Mouse (Mus musculus) layer of hippocampus, adult 9-10 months (tissue): Measurements from ENCODE around the gene Pcsk5.

Experiments
- DNase-seq: peaks from one replicate; pipeline ENCODE4 v3.0.0; 2022; ENCODE audit warnings: low spot score

Gene Pcsk5

GRCm38 (mm10) chr19:17806626-17807025 lies 30.8 kb downstream of the Pcsk5 start:
- no peak for DNase-seq

- DNase-seq: no peak
Measured at GRCm38 (mm10) chr19:17800798-17801197, 36.6 kb downstream of the Pcsk5 start.

GRCm38 (mm10) chr19:17799419-17800185 lies 37.8 kb downstream of the Pcsk5 start:
- no peak for DNase-seq

- no peak for DNase-seq
Measured at GRCm38 (mm10) chr19:17793457-17793856, 44.0 kb downstream of the Pcsk5 start.

GRCm38 (mm10) chr19:17791485-17792052 lies 45.9 kb downstream of the Pcsk5 start:
- no peak for DNase-seq

GRCm38 (mm10) chr19:17788617-17789317 lies 48.7 kb downstream of the Pcsk5 start:
- no peak for DNase-seq

GRCm38 (mm10) chr19:17786744-17787143 lies 50.7 kb downstream of the Pcsk5 start:
- no peak for DNase-seq

- no peak for DNase-seq
Measured at GRCm38 (mm10) chr19:17784401-17785192, 52.8 kb downstream of the Pcsk5 start.

GRCm38 (mm10) chr19:17783231-17783630 lies 54.2 kb downstream of the Pcsk5 start:
- DNase-seq: no peak

- no peak for DNase-seq
Measured at GRCm38 (mm10) chr19:17781323-17781722, 56.1 kb downstream of the Pcsk5 start.

- DNase-seq: no peak
Measured at GRCm38 (mm10) chr19:17775943-17776342, 61.5 kb downstream of the Pcsk5 start.

- no peak for DNase-seq
Measured at GRCm38 (mm10) chr19:17775097-17775496, 62.3 kb downstream of the Pcsk5 start.

GRCm38 (mm10) chr19:17774061-17774460 lies 63.4 kb downstream of the Pcsk5 start:
- DNase-seq: no peak

- DNase-seq: no peak
Measured at GRCm38 (mm10) chr19:17769610-17770399, 67.6 kb downstream of the Pcsk5 start.

GRCm38 (mm10) chr19:17765001-17765400 lies 72.4 kb downstream of the Pcsk5 start:
- no peak for DNase-seq

- DNase-seq: no peak
Measured at GRCm38 (mm10) chr19:17762740-17763139, 74.7 kb downstream of the Pcsk5 start.

- no peak for DNase-seq
Measured at GRCm38 (mm10) chr19:17761678-17762077, 75.8 kb downstream of the Pcsk5 start.

- DNase-seq: no peak
Measured at GRCm38 (mm10) chr19:17752841-17753240, 84.6 kb downstream of the Pcsk5 start.

- no peak for DNase-seq
Measured at GRCm38 (mm10) chr19:17748331-17748730, 89.1 kb downstream of the Pcsk5 start.

- DNase-seq: peak; percentile 33
Measured at GRCm38 (mm10) chr19:17745380-17745779, 92.1 kb downstream of the Pcsk5 start.

- no peak for DNase-seq
Measured at GRCm38 (mm10) chr19:17744474-17745069, 92.9 kb downstream of the Pcsk5 start.
